Mouse (Mus musculus) neural tube, embryonic 11.5 days (tissue): ENCODE results near the gene Coq3. TPM values are rescaled to one million over a fixed set of nuclear protein-coding genes. Genes with fewer than 3 reads are reported as not detected.

Experiments
- ATAC-seq: fragments of 200-750 bp; cut with Nextera tagmentation; 2 replicates; pipeline ENCODE4 v1.8.0; 2017; ENCODE audit warnings: moderate number of reproducible peaks, mild to moderate bottlenecking, moderate TSS enrichment, moderate library complexity; ENCODE audit not compliant: insufficient read depth, low FRiP score, low TSS enrichment
- DNase-seq: peaks from one replicate; pipeline ENCODE4 v3.0.0-alpha.2; 2015; ENCODE audit warnings: low spot score
- H3K27ac ChIP-seq: fragments of 300-500 bp; sonication (generic); 2 replicates; pipeline ENCODE4 v1.5.1; 2014; ENCODE audit warnings: low read depth, mild to moderate bottlenecking, low read length
- H3K27me3 ChIP-seq: fragments of 300-500 bp; sonication (generic); 2 replicates; pipeline ENCODE4 v1.6.1; 2014; ENCODE audit warnings: mild to moderate bottlenecking, low read length, mixed read lengths; ENCODE audit not compliant: control insufficient read depth, insufficient read depth
- H3K36me3 ChIP-seq: fragments of 300-500 bp; sonication (generic); 2 replicates; pipeline ENCODE4 v1.6.1; 2014; ENCODE audit warnings: mild to moderate bottlenecking, low read length, moderate library complexity, mixed read lengths; ENCODE audit not compliant: control insufficient read depth, insufficient read depth
- H3K4me1 ChIP-seq: fragments of 300-500 bp; sonication (generic); 2 replicates; pipeline ENCODE4 v1.6.1; 2014; ENCODE audit warnings: low read length, mixed read lengths; ENCODE audit not compliant: control insufficient read depth, insufficient read depth
- H3K4me2 ChIP-seq: fragments of 300-500 bp; sonication (generic); 2 replicates; pipeline ENCODE4 v1.6.1; 2014; ENCODE audit warnings: low read depth, mild to moderate bottlenecking, moderate library complexity
- H3K4me3 ChIP-seq: fragments of 300-500 bp; sonication (generic); 2 replicates; pipeline ENCODE4 v1.5.1; 2014; ENCODE audit warnings: low read depth, low read length
- H3K9ac ChIP-seq: fragments of 300-500 bp; sonication (generic); 2 replicates; pipeline ENCODE4 v1.6.1; 2014; ENCODE audit warnings: mild to moderate bottlenecking, low read length
- H3K9me3 ChIP-seq: fragments of 300-500 bp; sonication (generic); 2 replicates; pipeline ENCODE4 v1.6.1; 2016; ENCODE audit warnings: low read length; ENCODE audit not compliant: control insufficient read depth
- WGBS: fragments of 180-500 bp; shearing (Covaris S2); extraction: QIAGEN DNeasy Blood & Tissue Kit; methylation state at CpG from one replicate; pipeline ENCODE4 v1.1.7; 2014; 5-methylcytosine and 5-hydroxymethylcytosine counted together
- polyA plus RNA-seq: library from polyadenylated mRNA; unstranded; fragments of >200 nt; fragmentation: Nextera tagmentation; extraction: Ambion mirVana; gene quantifications from 2 replicates; pipeline ENCODE4 v1.2.1, GENCODE M21; 2014

Coq3 gene
- polyA plus RNA-seq, 1 experiment from 2014 or later, result 12.3 TPM

DNA sequence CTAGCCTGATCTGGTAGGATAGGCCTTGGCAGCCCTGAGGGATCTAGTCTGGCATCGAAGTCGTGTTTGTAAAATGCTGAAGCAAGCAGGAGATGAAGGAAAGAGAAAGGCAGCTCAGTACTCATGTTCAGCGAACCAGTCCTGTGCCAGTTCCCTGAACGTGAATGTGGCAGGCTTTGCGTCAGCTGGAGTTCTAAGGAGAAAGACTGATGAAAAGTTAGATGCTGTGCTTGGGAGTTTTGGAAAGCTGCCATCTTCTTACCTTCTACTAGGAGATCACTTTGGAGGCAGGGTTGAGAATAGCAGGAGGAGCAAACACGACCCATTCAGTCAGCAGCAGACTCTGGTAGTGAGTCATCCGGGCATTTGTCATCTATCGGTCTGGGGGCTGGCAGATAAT, 6.4 kb downstream of the Coq3 start:
- H3K4me3 ChIP-seq, result no peak overlapping the region
- DNase-seq (no peak), ATAC-seq (no peak)
- no peak overlapping the region for H3K27ac ChIP-seq
- no peaks in the 10 kb centered on the region for H3K36me3 ChIP-seq
- WGBS, result 88% methylated on average over 8 of the region's 8 CpGs
- no peaks in the 10 kb centered on the region for H3K4me1 ChIP-seq
- H3K9ac ChIP-seq, result no peak overlapping the region
- H3K4me2 ChIP-seq, result no peak overlapping the region
- no peaks in the 10 kb centered on the region for H3K27me3 ChIP-seq
- H3K9me3 ChIP-seq, result no peaks in the 10 kb centered on the region

DNA sequence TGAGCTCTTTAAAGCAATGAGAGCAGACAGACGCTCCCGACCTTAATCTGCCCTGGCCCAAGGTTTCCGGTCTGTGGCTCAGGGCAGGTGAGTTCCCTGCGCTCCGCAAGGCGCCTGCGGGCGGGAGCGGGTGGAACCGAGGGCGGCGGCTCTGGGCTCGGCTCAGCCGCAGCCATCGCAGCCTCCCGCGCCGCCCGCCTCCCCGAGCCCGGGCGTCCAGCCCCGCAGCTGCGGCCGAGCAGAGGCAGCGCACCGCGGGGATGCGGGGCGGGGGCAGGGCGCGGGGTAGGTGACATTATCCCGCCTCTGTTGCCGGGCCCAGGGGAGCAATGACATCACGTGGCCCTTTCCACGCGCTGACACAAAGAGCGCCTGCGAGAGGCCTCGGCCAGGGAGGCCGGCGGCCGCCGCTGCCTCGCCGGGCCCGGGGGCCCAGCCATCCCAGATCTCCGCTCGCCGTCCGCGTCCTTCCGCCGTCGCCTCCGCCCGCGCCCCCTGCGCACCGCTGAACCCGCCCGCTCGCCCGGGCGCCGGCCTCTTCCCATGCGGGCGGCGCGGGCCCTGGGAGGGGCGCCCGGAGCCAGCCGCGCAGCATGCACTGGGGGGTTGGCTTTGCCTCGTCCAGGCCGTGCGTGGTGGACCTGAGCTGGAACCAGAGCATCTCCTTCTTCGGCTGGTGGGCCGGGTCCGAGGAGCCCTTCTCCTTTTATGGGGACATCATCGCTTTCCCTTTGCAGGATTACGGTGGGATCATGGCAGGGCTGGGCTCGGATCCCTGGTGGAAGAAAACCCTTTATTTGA, 51.7 kb downstream of the Coq3 start, which contains the start of gene Faxc:
Gene Faxc, plus strand, starts transcription at position 359 of the 801 bp plus-strand sequence.
- DNase-seq (peak; percentile 80), ATAC-seq (peak; percentile 95)
- H3K4me1 ChIP-seq, result 0 out of 2 replicates have a peak, but pooled peaks cover 5% of the 10 kb centered on the region
- H3K4me2 ChIP-seq, result peak within 1 kb of the TSS; percentile 77
- no peaks in the 10 kb centered on the region for H3K27me3 ChIP-seq
- H3K36me3 ChIP-seq, result no peaks in the 10 kb centered on the region
- H3K9me3 ChIP-seq, result no peaks in the 10 kb centered on the region
- under 1% methylated on average over 63 of the region's 83 CpGs for WGBS
- H3K4me3 ChIP-seq, result peak within 1 kb of the TSS; percentile 75
- H3K9ac ChIP-seq, result peak within 1 kb of the TSS; percentile 98
- H3K27ac ChIP-seq, result peak within 1 kb of the TSS; percentile 87

- H3K9me3 ChIP-seq, result no peaks in the 10 kb centered on the region
- H3K4me1 ChIP-seq, result 0 out of 2 replicates have a peak, but pooled peaks cover 5% of the 10 kb centered on the region
- H3K36me3 ChIP-seq, result no peaks in the 10 kb centered on the region
- 15% methylated on average over 23 of the region's 23 CpGs for WGBS
- H3K4me2 ChIP-seq, result peak overlapping the region; percentile 77
- peak; percentile 21 for DNase-seq
- no peaks in the 10 kb centered on the region for H3K27me3 ChIP-seq
- peak overlapping the region; percentile 98 for H3K9ac ChIP-seq
- H3K4me3 ChIP-seq, result peak overlapping the region; percentile 75
- ATAC-seq, result peak; percentile 56
- H3K27ac ChIP-seq, result peak overlapping the region; percentile 87
Measured at GRCm38 (mm10) chr4:21931772-21932630, 52.5 kb downstream of the Coq3 start.

DNA sequence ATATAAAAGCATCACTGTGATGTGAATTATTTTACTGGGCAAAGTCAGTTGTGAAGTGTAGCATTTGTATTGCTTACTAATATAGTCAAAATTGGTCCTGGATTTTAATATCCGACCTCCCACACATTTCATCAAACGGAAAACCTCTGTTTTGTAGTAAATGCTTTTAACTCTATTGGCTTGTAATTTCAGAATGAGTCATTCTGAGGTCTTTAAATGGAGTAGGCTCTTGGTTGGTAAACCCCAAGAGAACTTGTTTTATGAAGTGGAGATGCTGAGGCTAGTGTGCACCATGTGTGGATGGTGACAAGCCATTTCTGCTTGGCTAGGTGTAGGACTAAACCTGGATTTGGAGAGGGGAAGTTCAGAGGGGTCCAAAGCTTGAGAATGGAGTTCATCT, 55.9 kb downstream of the Coq3 start:
- WGBS, result 91% methylated on average over 2 of the region's 2 CpGs
- H3K9me3 ChIP-seq, result no peaks in the 10 kb centered on the region
- H3K4me2 ChIP-seq, result no peak overlapping the region
- no peak overlapping the region for H3K9ac ChIP-seq
- no peaks in the 10 kb centered on the region for H3K36me3 ChIP-seq
- ATAC-seq (no peak), DNase-seq (no peak)
- H3K27ac ChIP-seq, result no peak overlapping the region
- no peaks in the 10 kb centered on the region for H3K27me3 ChIP-seq
- no peak overlapping the region for H3K4me3 ChIP-seq
- 0 out of 2 replicates have a peak, but pooled peaks cover 5% of the 10 kb centered on the region for H3K4me1 ChIP-seq

DNA sequence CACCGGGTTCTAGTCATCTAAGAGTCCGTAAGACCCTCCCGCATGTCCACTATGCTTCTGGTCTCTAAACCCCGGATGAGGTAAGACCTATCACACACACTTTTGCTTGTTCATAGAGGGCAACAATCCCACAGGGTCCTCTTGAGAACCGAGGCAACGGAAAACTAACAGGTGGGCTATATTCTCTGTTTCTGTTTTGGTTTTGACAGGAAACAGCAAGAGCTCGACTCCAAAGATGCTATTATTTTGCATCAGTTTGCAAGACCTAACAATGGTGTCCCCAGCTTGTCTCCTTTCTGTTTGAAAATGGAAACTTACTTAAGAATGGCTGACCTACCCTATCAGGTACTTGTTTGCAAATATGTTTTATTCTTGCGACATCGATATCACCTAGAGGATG, 57.0 kb downstream of the Coq3 start:
- Histone ChIP-seq H3K9ac (no peak overlapping the region), H3K4me2 (no peak overlapping the region), H3K36me3 (no peaks in the 10 kb centered on the region), H3K27ac (no peak overlapping the region), H3K27me3 (no peaks in the 10 kb centered on the region), H3K4me1 (0 out of 2 replicates have a peak, but pooled peaks cover 5% of the 10 kb centered on the region), H3K4me3 (no peak overlapping the region), H3K9me3 (no peaks in the 10 kb centered on the region)
- DNase-seq (no peak), ATAC-seq (no peak)
- 95% methylated on average over 9 of the region's 9 CpGs for WGBS

DNA sequence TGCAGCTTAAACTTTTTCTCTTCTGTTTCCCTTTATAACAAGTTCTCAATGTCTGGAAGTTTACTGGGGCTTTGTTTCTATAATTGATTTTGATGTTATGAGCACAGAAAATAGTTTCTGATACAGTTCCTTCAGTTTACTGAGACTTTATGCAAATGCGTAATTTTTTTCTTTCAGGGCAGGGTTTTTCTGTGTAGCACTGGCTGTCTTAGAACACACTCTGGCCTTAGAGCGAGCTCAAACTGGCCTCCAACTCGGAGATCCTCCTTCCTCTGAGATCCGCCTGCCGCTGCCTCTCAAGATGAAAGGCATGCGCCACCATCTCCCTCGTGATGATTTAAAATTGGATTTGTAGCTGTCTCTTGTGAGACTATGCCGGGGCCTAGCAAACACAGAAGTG, 58.4 kb downstream of the Coq3 start:
- DNase-seq (no peak), ATAC-seq (no peak)
- H3K9me3 ChIP-seq, result no peaks in the 10 kb centered on the region
- H3K4me2 ChIP-seq, result no peak overlapping the region
- WGBS, result 91% methylated on average over 8 of the region's 8 CpGs
- no peak overlapping the region for H3K4me3 ChIP-seq
- H3K36me3 ChIP-seq, result no peaks in the 10 kb centered on the region
- H3K9ac ChIP-seq, result no peak overlapping the region
- H3K4me1 ChIP-seq, result 0 out of 2 replicates have a peak, but pooled peaks cover 2% of the 10 kb centered on the region
- no peaks in the 10 kb centered on the region for H3K27me3 ChIP-seq
- no peak overlapping the region for H3K27ac ChIP-seq

GRCm38 (mm10) chr4:21944672-21945071, 65.2 kb downstream of the Coq3 start:
- no peak for ATAC-seq
- 92% methylated on average over 3 of the region's 3 CpGs for WGBS
- no peaks in the 10 kb centered on the region for H3K27me3 ChIP-seq
- H3K4me2 ChIP-seq, result no peak overlapping the region
- no peaks in the 10 kb centered on the region for H3K9me3 ChIP-seq
- H3K4me3 ChIP-seq, result no peak overlapping the region
- H3K4me1 ChIP-seq, result no peaks in the 10 kb centered on the region
- H3K27ac ChIP-seq, result no peak overlapping the region
- no peak overlapping the region for H3K9ac ChIP-seq
- H3K36me3 ChIP-seq, result no peaks in the 10 kb centered on the region
- no peak for DNase-seq

DNA sequence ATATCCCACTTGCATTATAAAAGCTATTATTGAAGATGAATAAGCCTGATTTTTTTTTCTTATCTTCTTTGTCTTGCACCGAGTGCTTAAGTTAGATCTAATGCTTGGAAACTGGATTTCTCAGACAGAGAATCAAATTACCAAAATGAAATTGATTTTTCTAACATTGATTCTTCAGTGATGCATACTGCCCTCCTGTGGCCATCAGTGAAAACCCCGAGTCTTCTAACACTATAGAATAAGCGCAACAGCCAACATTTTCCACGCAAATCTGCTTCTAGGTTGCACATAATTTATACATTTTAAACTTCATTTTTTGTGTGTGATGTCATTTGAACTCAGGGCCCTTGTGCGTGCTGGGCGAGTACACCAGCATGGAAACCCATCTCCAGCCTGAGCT, 72.0 kb downstream of the Coq3 start:
- DNase-seq (peak; percentile 46), ATAC-seq (no peak)
- Histone ChIP-seq H3K36me3 (no peaks in the 10 kb centered on the region), H3K27me3 (no peaks in the 10 kb centered on the region), H3K9me3 (no peaks in the 10 kb centered on the region), H3K4me2 (no peak overlapping the region), H3K27ac (no peak overlapping the region), H3K4me3 (no peak overlapping the region), H3K4me1 (no peaks in the 10 kb centered on the region), H3K9ac (no peak overlapping the region)
- WGBS, result 46% methylated on average over 6 of the region's 6 CpGs
